Mouse (Mus musculus): Measurements from ENCODE around the gene Lor. TPM values are rescaled to one million over a fixed set of nuclear protein-coding genes. Genes with fewer than 3 reads are reported as not detected.

Lor gene
- not detected in 2 replicates for total RNA-seq (2017)

GRCm38 (mm10) chr3:92083042-92083441 lies at the start of gene Lor:
Gene Lor, minus strand, starts transcription at chr3:92083142.
- ATAC-seq (ENCODE audit: extremely low read depth, insufficient number of reproducible peaks, low FRiP score, poor library complexity, severe bottlenecking), result no peak

DNA sequence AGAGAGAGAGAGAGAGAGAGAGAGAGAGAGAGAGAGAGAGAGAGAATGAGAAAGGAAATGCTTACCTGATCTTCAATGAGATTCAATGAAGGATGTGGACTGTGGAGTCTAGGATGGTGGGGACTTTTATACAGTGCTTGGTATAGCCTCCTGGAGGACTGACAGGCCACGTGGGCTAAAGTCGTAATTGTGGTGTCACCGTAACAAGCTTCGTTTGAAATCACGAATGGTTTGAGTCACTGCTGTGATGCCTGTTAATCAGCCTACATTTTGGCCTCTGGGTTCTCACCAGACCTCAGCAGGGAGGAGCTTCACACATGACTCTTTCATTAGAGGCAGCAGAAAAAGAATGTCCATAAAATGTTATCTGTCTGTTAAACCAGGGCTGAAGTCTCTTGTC lies 40.9 kb upstream of the Lor start, which contains the start of gene Prr9:
Gene Prr9 (minus strand): TSS at position 101 of the 400 bp plus-strand sequence.
- ATAC-seq (ENCODE audit: extremely low read depth, insufficient number of reproducible peaks, low FRiP score, poor library complexity, severe bottlenecking), result no peak

- ATAC-seq (ENCODE audit: extremely low read depth, insufficient number of reproducible peaks, low FRiP score, poor library complexity, severe bottlenecking), result no peak
These were observed 38.0 kb upstream of the Lor start for GRCm38 (mm10) chr3:92120902-92121301.

- no peak for ATAC-seq (ENCODE audit: extremely low read depth, insufficient number of reproducible peaks, low FRiP score, poor library complexity, severe bottlenecking)
These were observed 35.0 kb upstream of the Lor start for GRCm38 (mm10) chr3:92117930-92118329.

GRCm38 (mm10) chr3:92111526-92111925 lies 28.6 kb upstream of the Lor start:
- ATAC-seq (ENCODE audit: extremely low read depth, insufficient number of reproducible peaks, low FRiP score, poor library complexity, severe bottlenecking), result no peak

DNA sequence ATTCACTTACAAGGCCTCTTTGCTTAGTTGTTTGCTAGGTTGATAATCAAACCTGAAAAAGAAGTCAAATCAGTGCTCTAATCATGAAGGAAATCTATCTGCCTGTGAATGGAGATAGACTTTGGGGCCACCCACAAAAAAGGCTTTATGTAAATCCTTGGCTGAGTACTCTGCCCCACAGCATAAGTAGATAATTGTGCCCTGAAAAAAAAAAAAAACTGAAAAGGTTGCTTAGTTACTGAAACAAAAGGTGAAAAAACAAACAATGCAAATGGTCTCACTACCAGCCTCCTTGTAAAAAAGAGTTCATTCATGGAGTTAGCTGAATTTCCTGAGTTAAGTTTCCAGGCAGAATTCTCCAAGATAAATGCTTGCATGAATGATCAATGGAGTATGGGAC lies 27.8 kb upstream of the Lor start:
- no peak for ATAC-seq (ENCODE audit: extremely low read depth, insufficient number of reproducible peaks, low FRiP score, poor library complexity, severe bottlenecking)

- no peak for ATAC-seq (ENCODE audit: extremely low read depth, insufficient number of reproducible peaks, low FRiP score, poor library complexity, severe bottlenecking)
These were observed 23.6 kb upstream of the Lor start for GRCm38 (mm10) chr3:92106582-92106981.

DNA sequence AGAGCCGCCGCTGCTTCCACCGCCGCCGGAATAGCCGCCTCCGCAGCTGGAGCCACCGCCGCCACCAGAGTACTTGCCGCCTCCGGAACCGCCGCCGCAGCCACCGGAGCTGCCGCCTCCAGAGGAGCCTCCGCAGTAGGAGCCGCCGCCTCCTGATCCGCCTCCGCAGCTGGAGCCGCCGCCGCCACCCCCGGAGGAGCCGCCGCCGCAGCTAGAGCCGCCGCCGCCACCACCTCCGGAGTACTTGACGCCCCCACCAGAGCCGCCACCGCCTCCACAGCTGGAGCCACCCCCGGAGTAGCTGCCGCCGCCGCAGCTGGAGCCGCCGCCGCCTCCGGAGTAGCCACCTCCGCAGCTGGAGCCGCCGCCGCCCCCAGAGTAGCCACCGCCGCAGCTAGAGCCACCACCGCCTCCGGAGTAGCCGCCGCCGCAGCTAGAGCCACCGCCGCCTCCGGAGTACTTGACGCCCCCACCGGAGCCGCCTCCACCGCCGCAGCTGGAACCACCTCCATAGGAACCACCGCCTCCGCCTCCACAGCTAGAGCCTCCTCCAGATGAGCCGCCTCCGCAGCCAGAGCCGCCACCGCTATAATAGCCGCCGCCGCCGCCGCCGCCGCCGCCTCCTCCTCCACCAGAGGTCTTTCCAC lies 1.5 kb downstream of the Lor start:
- no peak for ATAC-seq (ENCODE audit: extremely low read depth, insufficient number of reproducible peaks, low FRiP score, poor library complexity, severe bottlenecking)

- no peak for ATAC-seq (ENCODE audit: extremely low read depth, insufficient number of reproducible peaks, low FRiP score, poor library complexity, severe bottlenecking)
These were observed 2.3 kb downstream of the Lor start for GRCm38 (mm10) chr3:92080462-92081284.

DNA sequence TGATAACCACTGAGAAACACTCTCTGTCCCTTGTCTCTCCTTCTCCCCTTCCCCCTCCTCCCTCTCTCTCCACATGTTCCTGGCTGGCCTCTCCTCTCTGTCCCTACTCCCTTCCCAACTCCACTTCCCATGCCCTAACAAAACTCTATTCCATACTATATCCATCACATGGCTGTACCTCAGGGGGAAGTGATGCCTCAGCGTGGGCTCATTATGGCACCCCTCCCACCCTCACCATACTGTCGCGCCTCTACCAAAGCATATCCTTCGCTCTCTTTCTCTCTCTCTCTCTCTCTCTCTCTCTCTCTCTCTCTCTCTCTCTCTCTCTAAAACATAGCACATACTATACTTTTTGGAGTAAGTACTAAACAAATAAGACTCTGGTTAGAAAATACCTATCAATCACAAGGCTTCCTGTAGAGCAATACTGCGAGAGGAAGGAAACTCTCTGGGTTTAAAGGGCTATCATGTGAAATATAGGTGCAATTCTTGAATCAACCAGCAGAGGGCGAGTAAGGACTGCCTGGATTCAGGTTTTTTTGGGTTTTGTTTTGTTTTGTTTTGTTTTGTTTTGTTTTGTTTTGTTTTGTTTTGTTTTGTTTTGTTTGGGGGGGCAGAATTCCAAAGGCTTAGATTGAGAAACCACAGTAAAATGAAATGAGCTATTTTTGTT lies 32.4 kb downstream of the Lor start:
- no peak for ATAC-seq (ENCODE audit: extremely low read depth, insufficient number of reproducible peaks, low FRiP score, poor library complexity, severe bottlenecking)

DNA sequence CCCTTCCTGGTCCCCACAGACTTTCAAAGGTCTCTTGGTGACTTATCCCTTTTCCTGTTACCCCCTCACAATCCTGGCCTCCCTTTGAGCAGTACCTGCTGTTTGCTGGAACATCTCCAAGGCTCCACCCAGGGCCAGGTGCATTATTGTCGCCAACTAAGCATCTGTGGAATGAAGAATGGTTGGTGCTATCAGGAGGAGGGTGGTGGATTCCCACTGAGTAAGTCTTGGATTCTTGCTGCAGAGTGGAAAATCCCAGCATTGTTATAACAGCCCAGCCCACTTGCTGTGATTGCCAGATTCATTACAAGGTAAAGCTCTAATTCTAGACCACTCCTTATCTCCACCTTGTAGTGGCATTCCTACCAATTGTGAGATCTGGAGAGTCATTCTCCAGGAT lies 49.0 kb downstream of the Lor start:
- no peak for ATAC-seq (ENCODE audit: extremely low read depth, insufficient number of reproducible peaks, low FRiP score, poor library complexity, severe bottlenecking)

DNA sequence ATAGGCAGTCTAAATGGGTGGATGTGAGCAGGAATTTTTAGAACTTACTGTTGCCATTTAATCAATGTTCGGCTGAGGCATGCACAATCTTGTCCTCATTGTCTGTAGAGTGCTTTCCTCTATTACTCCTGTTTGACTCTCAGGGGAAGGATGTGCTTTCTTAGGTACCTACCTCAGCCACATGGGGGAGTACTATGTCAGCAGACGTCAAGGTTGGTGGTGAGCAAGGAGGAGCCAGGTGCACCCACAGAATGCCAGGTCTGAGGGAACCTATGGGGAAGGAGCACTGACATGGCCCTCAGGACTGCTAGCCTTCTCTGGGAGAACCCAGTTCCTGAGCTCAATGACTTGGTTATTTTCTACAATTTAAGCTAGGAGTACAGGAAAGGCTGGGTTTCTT lies 49.7 kb downstream of the Lor start:
- no peak for ATAC-seq (ENCODE audit: extremely low read depth, insufficient number of reproducible peaks, low FRiP score, poor library complexity, severe bottlenecking)

Other genes starting within 250 kb of the Lor start
- not detected in 2 replicates for gene Pglyrp3, start 68.6 kb downstream of the Lor start, total RNA-seq (2017)
- gene Prr9, start 40.8 kb upstream of the Lor start, total RNA-seq (2017), result not detected in 2 replicates
- gene Lelp1, start 59.6 kb upstream of the Lor start, total RNA-seq (2017), result not detected in 2 replicates
- not detected in 2 replicates for gene Sprr2a1, start 132.7 kb upstream of the Lor start, total RNA-seq (2017)
- gene Sprr2a2, start 132.8 kb upstream of the Lor start, total RNA-seq (2017), result 0.12 TPM in 1 of 2 replicates, not detected in the other
- gene Sprr2a3, start 202.3 kb upstream of the Lor start, total RNA-seq (2017), result not detected in 2 replicates
- gene Sprr2b, start 233.5 kb upstream of the Lor start, total RNA-seq (2017), result not detected in 2 replicates